Mouse (Mus musculus) liver (tissue): ENCODE measurements around the gene Kifc5b.
"Not testable (repeated sequence)": the region's sequence is repeated elsewhere in the genome, so short reads cannot be mapped to it uniquely, and the experiment has no call there.

Source experiments
- DNase-seq: peaks from one replicate; pipeline ENCODE4 v3.0.0-alpha.2; 2020; ENCODE audit warnings: mixed read lengths

Kifc5b gene

DNA sequence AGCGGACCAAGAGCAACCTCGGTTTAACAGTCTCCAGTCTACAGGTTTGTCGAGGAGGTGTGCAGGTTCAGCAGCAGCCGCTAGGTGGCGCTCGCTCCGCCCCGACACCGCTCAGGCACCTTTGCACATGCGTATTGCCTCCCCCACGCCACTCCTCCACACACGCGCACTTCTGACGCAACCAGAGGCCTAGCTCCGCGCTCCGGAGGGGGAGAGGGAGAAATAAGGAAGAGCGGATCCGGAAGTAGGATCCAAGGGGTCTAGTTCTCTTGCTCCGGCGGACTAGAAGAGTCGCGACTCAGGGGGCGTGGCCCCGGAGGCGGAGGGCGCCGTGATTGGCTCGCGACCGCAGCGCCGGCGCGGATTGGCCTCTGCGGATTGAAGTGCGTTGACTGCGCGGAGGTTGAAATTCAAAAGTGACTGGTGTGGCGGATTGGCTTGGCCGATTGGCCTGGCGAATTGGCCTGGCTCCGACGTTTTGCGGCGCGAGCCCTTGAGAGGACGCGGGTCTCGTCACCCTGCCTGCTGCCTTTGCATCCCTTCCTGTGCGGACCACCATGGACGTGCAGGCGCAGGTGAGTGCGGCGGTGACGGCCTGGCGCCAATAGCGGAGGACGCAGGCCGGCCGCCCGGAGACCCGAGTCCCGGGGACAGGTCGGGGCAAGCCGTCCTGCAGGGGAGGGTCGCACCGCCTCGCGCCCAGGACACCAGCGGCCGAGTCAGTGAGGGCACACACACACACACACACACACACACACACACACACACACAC, at the start of gene Kifc5b:
Kifc5b (plus strand) TSS at position 381 of the 772 bp plus-strand sequence.
- peak; percentile 98 for DNase-seq

DNA sequence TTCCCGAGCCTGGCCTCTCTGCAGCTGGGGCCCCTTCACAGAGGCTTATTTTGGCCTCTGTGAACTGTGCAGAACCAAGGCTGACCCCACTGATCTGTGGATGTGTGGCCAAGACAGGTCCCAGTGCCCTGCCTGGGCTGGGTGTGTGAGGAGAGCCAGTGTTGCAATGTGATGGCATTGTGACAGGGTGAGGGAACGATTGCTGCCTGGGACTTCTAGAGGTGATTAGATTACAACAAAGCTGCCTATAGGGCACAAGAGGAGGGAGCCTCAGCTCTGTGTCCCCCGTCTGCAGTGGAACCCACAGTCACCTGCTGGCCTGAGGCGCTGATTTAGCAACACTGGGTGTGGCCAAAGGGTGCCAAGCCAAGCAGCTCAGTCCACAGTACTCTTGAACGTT, 48.1 kb upstream of the Kifc5b start:
- no peak for DNase-seq

DNA sequence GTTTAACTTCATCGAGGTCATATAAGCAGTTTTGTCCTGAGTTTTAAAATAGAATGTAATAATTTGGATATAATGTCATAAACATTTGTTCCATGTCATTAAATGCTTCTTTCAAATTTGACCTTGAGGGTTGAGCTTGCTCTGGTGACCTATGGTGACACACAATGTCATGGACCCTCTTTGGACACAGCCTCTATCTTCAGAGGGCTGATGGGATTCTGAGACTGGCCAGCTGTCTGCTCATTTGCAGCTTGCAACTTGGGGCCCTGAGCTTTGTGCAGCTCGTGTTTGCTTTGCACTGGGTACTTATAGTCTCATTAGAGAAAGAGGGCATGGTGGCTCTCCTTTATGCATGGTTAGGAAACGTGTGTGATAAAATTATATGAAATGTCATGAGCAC, 44.0 kb upstream of the Kifc5b start:
- DNase-seq = no peak

DNA sequence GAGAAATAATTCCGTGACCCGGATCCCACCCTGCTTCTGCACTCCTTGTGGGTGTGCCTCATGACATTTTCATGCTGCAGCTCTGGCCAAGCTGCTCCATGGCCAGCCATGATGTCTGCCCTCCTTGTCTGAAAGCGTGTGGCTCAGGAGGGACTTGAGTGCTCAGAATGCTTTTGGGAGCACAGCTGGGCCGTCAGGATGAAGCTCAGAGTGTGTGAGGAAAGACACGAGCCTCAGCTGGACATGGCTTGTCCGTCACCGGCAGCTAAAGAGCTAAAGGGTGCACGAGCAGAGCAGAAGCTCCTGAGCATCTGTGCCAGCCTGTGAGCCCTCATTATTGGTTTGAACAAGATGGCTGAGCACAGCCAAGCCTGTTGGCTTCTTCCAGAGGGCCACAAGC, 43.4 kb upstream of the Kifc5b start:
- no peak for DNase-seq

DNA sequence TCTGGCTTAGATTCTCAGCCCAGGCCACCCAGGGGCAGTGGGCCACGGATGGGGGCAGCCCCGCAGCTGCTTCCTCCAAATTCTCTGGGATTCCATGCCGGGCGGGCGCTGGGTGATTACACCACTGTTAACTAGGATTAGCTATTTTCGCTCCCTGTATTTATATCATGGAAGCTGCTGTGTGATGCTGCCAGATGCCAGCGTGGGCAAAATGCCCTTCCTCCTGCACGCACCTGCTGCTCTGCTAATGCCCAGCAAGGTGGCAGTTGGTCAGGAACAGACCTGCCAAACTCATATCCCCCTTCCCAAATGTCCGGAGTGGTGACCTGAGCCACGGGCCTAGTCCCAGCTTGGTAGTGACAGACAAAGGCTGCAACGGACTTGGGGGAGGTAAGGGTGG, 42.3 kb upstream of the Kifc5b start:
- no peak for DNase-seq

DNA sequence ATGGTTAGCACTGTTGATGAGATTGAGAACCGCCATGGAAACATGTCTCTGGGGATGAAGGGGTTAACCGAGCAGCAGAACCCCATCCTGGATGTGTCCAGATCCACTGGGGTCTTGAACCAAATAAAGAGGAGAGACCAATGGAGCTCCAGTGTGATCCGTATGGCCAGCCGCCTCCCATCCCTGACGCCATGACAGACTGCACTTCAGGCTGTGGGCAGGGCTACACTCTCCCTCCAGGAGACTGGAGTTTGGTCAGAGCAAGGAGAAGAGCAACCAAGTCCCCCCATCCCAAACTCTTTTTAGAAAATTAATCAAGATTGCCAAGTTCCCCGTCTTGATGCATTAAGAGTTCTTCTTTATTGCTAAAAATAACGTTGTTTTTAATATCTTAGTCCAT, 39.0 kb upstream of the Kifc5b start:
- DNase-seq = no peak

DNA sequence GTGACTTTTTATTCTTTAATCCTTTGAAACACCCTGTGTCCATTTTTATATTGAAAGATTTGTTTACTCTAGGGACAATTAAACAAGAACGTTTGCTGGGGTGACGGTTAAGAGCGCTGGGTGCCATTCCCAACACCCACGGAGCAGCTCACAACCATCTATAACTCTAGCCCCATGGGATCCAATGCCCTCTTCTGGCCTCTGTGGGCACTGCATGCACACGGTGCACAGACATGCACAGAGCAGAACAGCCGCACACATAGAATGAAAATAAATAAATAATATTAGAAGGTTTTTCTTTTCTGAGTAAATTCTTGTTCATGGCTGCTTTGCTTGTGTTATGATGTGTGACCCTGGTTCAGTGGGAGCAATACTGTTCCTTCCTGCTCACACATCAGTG, 37.7 kb upstream of the Kifc5b start:
- DNase-seq = no peak

DNA sequence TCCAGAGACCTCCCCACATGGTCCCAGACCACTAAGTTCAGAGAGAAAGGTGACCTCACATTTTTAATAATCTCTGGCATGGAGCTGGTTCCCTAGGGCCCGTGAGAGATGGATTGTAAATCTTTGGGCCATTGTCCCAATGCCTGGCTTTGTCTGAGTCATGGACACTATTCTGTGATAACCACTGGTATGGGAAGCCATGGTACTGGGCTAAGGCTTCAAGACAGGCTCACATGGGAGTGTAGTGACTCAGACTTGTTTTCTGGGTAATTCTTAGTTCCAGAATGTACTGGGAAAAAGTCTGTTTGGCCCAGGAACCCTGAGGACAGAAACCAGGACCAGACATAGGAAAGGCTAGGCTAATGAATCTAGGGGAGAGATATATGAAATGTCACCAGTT, 34.2 kb upstream of the Kifc5b start:
- DNase-seq = no peak

DNA sequence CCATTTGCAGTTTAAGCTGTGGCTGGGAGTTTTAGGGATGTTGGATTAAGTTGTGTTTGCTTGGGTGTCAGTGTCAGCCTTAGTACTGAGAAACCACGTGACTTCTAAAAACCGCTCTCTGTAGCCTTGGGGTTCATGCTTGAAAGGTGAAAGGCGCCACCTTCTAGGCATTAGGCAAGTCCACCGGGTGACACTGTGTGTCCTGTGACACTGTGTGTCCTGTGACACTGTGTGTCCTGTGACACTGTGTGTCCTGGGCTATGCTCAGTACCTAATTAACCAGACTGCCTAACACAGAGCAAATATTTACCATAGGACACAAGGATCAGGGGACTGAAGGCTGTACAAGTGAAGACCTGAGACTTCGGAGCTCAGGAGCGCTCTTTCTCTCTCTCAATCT, 33.3 kb upstream of the Kifc5b start:
- DNase-seq = no peak

DNA sequence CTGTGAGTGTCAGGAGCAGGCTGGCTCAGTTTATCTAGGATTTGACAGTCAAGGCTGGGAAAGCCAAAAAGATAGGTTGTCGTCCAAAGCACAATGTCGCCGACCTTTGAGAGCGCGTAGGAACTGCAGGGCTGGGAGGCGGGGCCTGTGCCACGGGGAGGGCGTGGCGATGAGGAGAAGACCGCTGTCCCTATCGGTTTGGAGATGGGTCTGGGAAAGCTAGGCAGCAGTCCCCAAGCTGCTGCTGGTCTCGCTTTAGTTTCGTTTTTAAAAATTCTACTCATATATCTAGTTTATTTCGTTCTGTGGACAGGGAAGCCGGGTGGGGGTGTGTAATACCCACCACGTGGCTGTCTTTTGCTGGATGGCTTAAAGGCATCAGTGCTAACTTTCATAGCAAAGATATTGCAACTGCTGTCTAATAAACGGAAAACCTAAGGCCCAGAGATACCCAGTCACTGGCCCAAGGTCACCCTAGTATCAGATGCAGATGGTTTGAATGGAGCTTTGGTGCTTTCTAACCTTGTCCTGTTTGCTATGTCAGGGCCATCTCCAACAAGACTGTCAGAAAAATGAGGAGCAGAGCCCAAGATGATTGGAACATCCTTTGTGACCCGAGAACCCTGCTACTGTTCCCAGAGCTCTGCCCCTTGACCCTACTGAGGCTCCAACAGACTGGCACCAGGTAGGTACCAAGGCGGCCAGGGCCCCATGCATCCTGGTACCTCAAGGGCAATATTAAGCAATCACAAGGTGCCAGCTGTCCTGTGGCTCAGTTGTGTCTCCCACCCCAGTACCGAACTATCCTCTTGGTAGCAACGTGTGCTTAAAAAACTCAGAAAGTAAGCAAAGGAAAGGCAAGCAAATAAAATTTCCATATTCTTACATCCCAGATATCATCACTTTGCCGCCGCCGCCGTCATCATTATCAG, 31.6 kb upstream of the Kifc5b start:
- DNase-seq = peak; percentile 95

DNA sequence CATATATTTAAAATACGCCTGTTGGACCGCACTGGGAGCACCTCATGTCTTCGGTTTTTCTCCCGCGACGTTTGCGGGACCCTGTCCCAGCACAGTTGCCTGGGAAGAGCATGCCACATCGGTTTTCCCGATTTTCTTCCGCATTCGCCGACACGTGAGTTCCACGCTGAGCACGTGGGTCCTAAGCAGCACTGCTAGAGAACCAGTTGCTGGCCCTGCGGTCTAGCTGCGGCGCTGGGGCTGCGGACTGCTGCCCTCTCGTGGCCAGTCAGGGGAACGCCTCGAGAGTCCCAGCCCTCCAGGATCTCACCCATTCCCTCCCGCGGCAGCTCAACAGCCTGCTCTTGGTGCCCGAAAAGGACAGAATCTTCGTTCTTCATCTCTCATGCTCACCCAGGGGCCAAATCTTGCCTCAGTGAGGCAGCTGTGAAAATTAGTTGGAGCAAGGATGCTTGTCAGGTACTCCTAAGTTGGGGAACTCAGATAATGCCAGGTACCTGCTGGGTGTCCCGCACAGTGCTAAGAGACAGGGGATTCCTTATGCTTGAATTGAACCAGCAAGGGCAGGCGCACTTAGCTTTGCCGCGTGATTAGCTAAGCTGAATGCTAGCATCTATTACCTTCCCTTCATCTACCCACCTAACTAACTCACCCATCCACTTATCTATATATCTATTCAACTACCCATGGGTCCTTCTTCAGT, 30.7 kb upstream of the Kifc5b start:
- peak; percentile 84 for DNase-seq

DNA sequence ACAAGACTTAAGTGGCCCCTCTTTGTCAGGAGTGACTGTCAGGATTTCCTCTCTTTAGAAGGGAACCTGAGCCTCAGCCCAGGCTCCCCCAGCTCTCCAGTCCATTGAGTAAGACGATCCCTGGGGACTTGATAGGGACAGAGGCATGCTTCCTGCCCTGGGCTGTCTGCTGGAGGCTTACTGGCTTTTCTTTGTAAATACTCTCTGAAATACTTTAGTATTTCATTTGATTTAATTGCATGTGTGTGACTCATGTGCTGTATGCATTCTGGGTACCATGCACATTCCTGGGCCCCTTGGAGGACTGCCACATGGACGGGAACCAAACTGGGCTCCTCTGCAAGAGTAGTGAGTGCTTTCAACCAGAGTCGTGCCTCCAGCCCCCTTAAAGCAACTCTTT, 29.0 kb upstream of the Kifc5b start:
- DNase-seq = no peak

DNA sequence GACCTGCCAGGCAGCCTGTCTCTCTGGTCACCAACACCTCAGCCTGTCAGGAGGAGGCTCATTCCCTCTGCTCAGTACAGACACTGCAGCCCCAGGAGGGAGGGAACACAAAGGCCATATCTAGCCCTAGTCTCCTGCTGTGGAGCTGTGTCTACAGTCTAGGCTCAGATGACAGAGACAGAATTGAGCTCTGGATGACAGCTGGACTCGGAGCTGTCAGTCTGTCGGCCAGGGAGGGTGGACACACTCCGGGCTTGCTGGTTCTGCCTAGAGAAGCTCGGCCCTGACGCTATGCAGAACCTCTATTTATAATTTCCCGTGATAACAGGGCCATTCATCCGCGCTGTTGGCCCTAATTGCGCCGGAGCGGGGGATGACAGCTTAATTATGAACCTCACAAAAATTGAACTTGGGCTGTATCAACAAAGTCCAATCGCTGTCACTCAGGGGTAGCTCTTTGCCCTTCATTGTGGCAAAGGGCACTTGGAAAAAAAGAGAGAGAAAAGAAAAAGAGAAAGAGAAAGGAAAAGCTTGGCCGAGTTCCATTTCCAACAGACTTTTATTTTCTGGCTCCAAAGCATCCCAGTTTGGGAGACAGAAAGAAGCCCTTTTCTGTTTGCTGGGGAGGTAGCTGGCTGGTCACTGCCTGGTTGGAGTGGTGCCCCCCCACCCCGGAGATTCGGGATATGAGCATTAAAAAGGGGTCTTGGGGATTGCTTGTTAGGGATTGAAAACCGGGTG, 24.1 kb upstream of the Kifc5b start:
- DNase-seq = no peak

DNA sequence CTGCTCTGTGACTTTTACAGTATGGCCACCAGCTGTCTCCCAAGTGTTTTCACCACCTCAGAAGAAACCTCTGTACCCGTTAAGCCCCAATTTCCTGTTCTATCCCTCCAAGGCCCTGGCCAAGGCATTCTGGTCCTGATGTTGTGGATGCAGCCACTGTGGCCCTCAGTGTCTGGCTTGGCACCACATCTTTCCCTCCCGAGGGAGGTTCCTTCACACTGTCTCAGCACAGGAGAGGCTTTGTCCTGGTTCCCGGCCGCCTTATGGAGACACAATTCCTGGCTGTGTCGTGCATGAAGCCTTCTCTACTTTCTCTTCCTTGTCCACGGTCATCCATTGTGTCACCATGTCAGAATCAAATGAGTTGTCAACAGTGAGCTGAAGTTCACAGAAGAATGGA, 23.4 kb upstream of the Kifc5b start:
- no peak for DNase-seq

DNA sequence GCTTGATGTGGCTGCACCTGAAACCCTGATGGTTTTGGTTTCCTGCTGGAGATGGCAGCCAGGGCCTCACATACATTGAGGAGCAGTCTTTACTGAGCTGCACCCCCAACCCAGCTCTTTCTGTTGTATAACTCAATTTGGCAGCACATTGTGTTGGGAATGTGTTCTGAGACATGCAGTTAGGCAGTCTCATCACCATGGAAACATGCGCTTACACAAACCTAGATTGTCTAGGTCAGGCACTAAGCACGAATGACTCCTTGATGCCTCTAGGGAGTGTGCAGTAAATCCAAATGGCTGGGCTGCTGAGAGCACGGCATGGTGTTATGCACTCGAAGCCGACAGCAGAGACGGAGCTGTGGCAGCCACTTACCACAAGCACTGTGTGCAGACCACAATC, 22.5 kb upstream of the Kifc5b start:
- no peak for DNase-seq

DNA sequence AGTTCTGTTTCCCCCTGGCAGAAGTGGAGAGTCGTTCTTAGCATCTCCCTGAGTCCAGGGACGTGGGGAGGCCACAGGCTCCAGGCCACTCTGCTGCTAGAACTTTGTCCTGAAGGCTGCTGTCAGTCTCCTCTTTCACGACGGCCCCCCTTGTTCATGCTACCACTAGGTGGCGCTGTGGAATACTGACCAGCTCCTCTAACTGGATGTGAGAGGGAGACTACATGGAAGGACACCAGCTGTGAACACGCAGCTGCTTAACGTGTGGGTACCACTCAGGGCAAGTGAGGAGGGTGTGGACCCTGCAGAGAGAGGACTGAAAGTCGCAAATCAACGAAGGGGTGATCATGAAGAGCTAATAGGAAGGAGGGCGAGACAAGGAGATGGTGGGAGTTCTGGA, 21.3 kb upstream of the Kifc5b start:
- peak; percentile 77 for DNase-seq

DNA sequence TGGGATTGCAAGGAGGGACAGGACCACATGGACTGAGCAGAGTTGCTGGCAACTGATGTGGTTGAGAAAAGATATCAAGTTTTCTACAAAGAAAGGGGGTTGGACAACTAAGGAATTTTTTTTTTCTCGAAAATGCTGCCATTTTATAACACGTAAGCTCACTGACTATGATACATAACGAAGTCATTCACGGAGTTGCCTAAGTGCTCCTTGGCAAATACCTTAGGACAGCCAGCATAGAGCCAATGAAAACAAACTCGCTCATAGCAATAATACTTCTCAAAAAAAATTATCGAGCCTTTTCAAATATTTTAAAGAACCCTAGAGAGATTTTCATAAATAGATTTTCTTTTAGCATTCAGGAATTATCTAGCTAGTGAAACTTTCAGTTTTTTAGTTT, 16.0 kb upstream of the Kifc5b start:
- DNase-seq = no peak

DNA sequence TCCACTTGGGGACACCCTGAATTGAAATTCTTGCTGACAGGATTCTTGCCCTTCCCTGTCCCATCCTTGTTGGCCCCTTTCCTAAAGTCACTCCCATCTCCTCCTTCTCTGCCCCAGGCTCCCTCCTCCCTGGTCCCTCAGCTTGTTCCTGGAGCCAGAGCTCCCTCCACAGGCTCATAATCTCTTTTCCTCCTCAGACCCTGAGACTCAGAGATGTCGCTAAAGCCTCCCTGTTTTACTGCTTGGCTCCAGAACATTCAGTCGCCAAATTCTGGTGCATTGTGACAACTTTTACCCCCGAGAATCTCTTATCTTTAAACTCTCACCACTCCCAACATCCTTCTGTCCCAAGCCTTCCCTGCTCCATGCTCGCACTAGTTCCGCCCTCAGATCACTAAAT, 12.6 kb upstream of the Kifc5b start:
- DNase-seq = no peak

DNA sequence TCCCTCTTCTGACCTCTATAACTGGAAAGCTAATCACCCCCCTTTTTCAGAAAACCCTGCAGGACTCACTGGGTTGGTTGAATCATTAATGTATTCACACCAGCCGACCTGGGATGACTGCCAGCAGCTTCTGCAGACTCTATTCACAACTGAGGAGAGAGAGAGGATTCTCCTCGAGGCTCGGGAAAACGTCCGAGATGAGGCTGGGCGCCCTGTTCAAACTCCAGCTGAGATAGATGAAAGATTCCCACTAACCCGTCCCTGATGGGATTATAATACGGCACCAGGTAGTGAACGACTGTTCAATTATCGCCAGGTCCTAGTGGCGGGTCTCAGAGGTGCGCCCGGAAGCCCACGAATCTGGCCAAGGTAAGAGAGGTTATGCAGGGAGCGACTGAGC, 9.4 kb upstream of the Kifc5b start:
- not testable (repeated sequence) for DNase-seq

DNA sequence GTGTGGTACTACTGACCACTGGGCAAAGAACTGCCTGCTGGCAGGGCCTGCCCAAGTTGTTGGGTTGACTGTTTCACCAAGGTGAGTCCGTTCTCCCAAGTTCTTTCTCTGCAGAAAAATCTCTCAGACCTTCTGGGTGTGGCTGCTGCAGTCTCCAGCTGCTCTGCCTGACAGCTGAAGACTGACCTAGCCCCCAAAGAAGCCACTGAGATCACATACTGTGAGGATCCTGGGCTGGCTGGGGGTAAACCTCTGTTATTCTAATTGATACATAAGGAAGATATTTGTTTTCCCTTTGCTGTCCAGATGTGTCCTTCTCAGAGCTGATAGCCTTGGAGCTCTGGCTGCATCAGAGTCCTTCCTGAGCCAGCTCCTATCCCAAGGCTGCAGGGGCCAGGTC, 1.6 kb upstream of the Kifc5b start:
- DNase-seq = no peak

DNA sequence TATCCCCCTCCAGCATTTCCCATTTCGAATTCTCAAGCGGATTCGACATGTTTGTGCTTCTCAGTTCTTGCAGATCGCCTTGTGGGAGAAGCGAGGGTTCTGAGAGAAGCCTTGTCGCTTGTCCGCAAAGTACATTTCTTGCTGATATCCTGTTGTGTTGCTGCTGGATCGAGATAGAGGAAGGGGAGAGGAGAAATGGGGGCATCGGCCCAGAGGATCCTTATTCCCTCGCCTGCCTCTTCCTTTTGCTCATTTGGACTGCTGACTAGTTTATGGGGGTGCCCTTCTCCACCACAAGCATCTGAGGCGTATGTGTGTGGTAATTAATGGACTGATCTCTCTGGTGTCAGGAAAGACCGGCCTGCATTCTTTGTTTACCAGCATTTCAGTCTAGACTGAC, 669 bp downstream of the Kifc5b start:
- peak; percentile 21 for DNase-seq

DNA sequence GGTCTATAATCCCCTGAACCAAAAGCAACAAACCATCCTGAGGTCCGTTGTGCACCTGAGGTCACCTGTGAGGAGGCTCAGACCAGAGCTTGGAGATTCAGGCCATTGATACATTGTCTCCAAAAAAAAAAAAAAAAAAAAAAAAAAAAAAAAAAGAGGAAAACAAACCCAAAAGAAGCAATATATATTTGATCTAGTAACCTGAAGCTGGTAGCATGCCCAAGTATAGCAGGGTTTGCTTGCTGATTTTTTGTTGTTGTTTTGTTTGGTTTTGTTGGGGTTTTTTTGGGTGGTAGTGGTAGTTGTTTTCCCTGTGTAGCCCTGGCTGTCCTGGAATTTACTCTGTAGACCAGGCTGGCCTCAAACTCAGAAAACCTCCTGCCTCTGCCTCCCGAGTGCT, 1.5 kb downstream of the Kifc5b start:
- no peak for DNase-seq

DNA sequence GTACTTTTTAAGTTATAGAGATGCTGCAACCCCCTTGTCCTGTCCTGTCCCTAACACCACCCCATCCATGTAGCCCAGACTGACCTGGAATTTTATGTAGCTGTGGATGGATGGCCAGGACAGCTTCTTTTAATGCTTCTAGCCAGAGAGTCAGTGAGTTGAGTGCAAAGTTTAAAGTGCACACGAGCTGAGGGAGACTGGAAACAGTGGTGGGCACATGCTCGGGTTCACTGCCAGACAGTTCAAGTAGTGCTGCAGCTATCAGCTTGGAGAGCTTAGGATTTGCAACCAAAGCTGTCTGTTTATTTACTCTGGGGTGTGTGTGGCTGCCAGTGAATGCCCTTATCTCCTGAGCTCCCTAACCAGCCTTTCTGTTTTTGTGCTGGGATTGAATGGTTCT, 2.6 kb downstream of the Kifc5b start:
- DNase-seq = not testable (repeated sequence)
